Comparison of ENCODE assay signal across 8 mouse cellular contexts in the genomic region with DNA sequence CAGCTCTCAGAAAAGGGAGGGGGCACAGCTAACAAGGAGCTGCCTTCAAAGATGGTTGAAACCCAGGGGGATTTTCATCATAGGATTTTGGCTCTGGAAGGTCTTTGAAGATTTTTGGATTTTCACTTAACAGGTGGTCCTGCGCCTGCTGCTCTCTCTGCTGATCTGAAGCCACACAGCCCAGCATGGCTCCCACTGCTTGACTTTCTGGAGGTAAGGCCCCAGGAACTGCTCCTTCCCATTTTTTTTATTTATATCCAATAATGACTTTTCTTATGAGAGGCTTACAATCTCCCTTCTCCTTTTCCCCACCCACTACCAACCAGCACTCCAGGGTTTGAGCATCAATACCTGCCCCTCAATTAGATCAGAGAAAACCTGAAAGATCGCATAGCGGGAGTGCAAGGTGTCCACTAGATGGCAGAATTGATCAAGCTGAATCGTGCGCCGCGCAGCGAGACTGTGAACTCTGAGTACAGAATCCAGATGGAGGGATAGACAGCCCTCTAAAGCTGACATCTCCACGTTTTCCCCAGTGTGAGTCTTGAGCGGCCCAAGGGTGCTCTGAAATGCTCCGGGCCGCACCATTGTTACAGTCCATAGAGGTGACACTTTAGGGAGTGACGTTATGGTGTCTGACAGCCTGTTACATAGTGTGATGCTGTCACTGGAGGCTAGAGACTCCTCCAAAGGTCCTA.
DNase-seq lines count a peak whose midpoint lies in the region; ATAC-seq and TF ChIP-seq lines count a peak whose summit lies in the region.

No protein-coding gene starts in this region.

- H3K4me3 ChIP-seq in thymus, adult 2 months (ENCODE audit: control insufficient read depth, insufficient read depth, low read length), result no peak overlapping the region
- no peak overlapping the region for H3K4me3 ChIP-seq in intestine, postnatal 0 days (ENCODE audit: low read depth, low read length)
- H3K4me3 ChIP-seq in midbrain, embryonic 14.5 days (replicated peaks; ENCODE audit: low read depth, low read length), result no peak overlapping the region

- TF ChIP-seq POLR2A in thymus, adult 2 months (IDR thresholded peaks at IDR 0.05; ENCODE audit: control insufficient read depth, extremely low read depth, insufficient read depth, low read length, poor library complexity), result no peak

- no peak overlapping the region for H3K9ac ChIP-seq in intestine, postnatal 0 days (ENCODE audit: low read depth, low read length)
- 0 out of 2 replicates have a peak overlapping the region, but pooled peaks have one; percentile 20 for H3K9ac ChIP-seq in midbrain, embryonic 14.5 days (replicated peaks; ENCODE audit: low read length)

- 0 out of 2 replicates have a peak overlapping the region, but pooled peaks have one; percentile 37 for H3K4me2 ChIP-seq in intestine, postnatal 0 days (replicated peaks; ENCODE audit: low read depth)
- peak overlapping the region; percentile 40; the same call in 1 of the 2 replicates for H3K4me2 ChIP-seq in midbrain, embryonic 14.5 days (ENCODE audit: low read length)

- H3K36me3 ChIP-seq in thymus, adult 2 months (ENCODE audit: control insufficient read depth, insufficient read depth, low read length), result no peaks in the 10 kb centered on the region
- no peaks in the 10 kb centered on the region for H3K36me3 ChIP-seq in intestine, postnatal 0 days (ENCODE audit: control insufficient read depth, insufficient read depth)
- no peaks in the 10 kb centered on the region for H3K36me3 ChIP-seq in midbrain, embryonic 14.5 days (ENCODE audit: control insufficient read depth, insufficient read depth, low read length)

- intact Hi-C loops in left cerebral cortex, postnatal 36 days (cut with DNase I), result loop anchor here (2.0 to 10.0 kb wide), 4 partner anchors 134 to 1086 kb away; no protein-coding TSS in a partner anchor

- no peaks in the 10 kb centered on the region for H3K4me1 ChIP-seq in thymus, adult 2 months (replicated peaks; ENCODE audit: control insufficient read depth, insufficient read depth, low read length)
- no peaks in the 10 kb centered on the region for H3K4me1 ChIP-seq in intestine, postnatal 0 days (replicated peaks; ENCODE audit: control insufficient read depth, insufficient read depth, low read length)
- no peaks in the 10 kb centered on the region; the same call in 1 of the 2 replicates for H3K4me1 ChIP-seq in midbrain, embryonic 14.5 days (ENCODE audit: control insufficient read depth, insufficient read depth, low read length)

- peak; percentile 5 for DNase-seq in thymus, adult 2 months
- no peak for DNase-seq in thymus, adult 18-20 months
- DNase-seq in cerebellum, postnatal 14 days, result peak; percentile 80
- DNase-seq in frontal cortex, postnatal 36 days (ENCODE audit: low spot score in 2 of 2), result peak; percentile 58 to 75
- DNase-seq in left cerebral cortex, postnatal 36 days (ENCODE audit: low spot score in 2 of 2), result peak; percentile 52 to 55
- peak; percentile 95 for DNase-seq in midbrain, embryonic 14.5 days
- peak; percentile 53 for DNase-seq in testis, postnatal 10 days (ENCODE audit: low spot score)

- peak; percentile 43; the same call in 1 of the 2 replicates for ATAC-seq in intestine, postnatal 0 days
- peak; percentile 65 for ATAC-seq in midbrain, embryonic 14.5 days (ENCODE audit: low FRiP score, low TSS enrichment)

- no peaks in the 10 kb centered on the region for H3K27me3 ChIP-seq in thymus, adult 2 months (ENCODE audit: control insufficient read depth, insufficient read depth, low read length)
- no peaks in the 10 kb centered on the region for H3K27me3 ChIP-seq in intestine, postnatal 0 days (replicated peaks; ENCODE audit: control insufficient read depth, insufficient read depth, low read length)
- H3K27me3 ChIP-seq in midbrain, embryonic 14.5 days (ENCODE audit: control insufficient read depth, insufficient read depth, low read length), result no peaks in the 10 kb centered on the region

- 13% methylated on average over 13 of the region's 13 CpGs for WGBS in thymus, adult 2 months
- 11% methylated on average over 13 of the region's 13 CpGs for WGBS in intestine, postnatal 0 days
- WGBS in midbrain, embryonic 14.5 days, result 9% methylated on average over 13 of the region's 13 CpGs

- 0 out of 2 replicates have a peak, but pooled peaks have one; percentile 16 for TF ChIP-seq CTCF in thymus, adult 2 months (IDR thresholded peaks at IDR 0.05; ENCODE audit: borderline replicate concordance, control insufficient read depth, extremely low read depth, insufficient read depth, low read length, poor library complexity)
- peak; percentile 91 for TF ChIP-seq CTCF in intestine, postnatal 0 days (IDR thresholded peaks at IDR 0.05; ENCODE audit: low read depth)

- H3K9me3 ChIP-seq in intestine, postnatal 0 days (ENCODE audit: control insufficient read depth), result no peaks in the 10 kb centered on the region
- no peaks in the 10 kb centered on the region for H3K9me3 ChIP-seq in midbrain, embryonic 14.5 days (ENCODE audit: control insufficient read depth, low read length)

- H3K27ac ChIP-seq in thymus, adult 2 months (ENCODE audit: control insufficient read depth, insufficient read depth, low read length), result no peak overlapping the region
- H3K27ac ChIP-seq in intestine, postnatal 0 days (ENCODE audit: low read depth, low read length), result no peak overlapping the region
- H3K27ac ChIP-seq in midbrain, embryonic 14.5 days (replicated peaks; ENCODE audit: low read depth, low read length), result 0 out of 2 replicates have a peak overlapping the region, but pooled peaks have one; percentile 13

Comparison
In these comparisons a context has a peak if more than half of its experiments do, and no peak if none do; other contexts are left out.
1. DNase-seq: peak in thymus, adult 2 months (single experiment), cerebellum, postnatal 14 days (2 of 2), frontal cortex, postnatal 36 days (2 of 2), left cerebral cortex, postnatal 36 days (2 of 2), midbrain, embryonic 14.5 days (single experiment) and testis, postnatal 10 days (single experiment); none in thymus, adult 18-20 months (0 of 2).